Mouse (Mus musculus) stomach, embryonic 14.5 days (tissue): ENCODE data around the gene Sox5. TPM values are rescaled to one million over a fixed set of nuclear protein-coding genes. Genes with fewer than 3 reads are reported as not detected.

Experiments used
- ATAC-seq: fragments of 200-750 bp; cut with Nextera tagmentation; 2 replicates; pipeline ENCODE4 v1.8.0; 2017; ENCODE audit warnings: low read depth, moderate TSS enrichment; ENCODE audit not compliant: insufficient number of reproducible peaks, insufficient read depth, low FRiP score
- H3K27ac ChIP-seq: fragments of 300-500 bp; sonication (generic); 2 replicates; pipeline ENCODE4 v1.5.1; 2014; ENCODE audit warnings: mild to moderate bottlenecking, low read length, moderate library complexity, mixed read lengths
- H3K27me3 ChIP-seq: fragments of 300-500 bp; sonication (generic); 2 replicates; pipeline ENCODE4 v1.6.1; 2014; ENCODE audit warnings: low read length, control low read depth, mixed read lengths; ENCODE audit not compliant: control insufficient read depth, insufficient read depth
- H3K36me3 ChIP-seq: fragments of 300-500 bp; sonication (generic); 2 replicates; pipeline ENCODE4 v1.6.1; 2014; ENCODE audit warnings: mild to moderate bottlenecking, control low read depth, low read length, moderate library complexity, mixed read lengths; ENCODE audit not compliant: control insufficient read depth, insufficient read depth
- H3K4me1 ChIP-seq: fragments of 300-500 bp; sonication (generic); 2 replicates; pipeline ENCODE4 v1.6.1; 2014; ENCODE audit warnings: low read length, control low read depth, mixed read lengths; ENCODE audit not compliant: control insufficient read depth, insufficient read depth
- H3K4me2 ChIP-seq: fragments of 300-500 bp; sonication (generic); replicated peaks from 2 replicates; pipeline ENCODE4 v1.6.1; 2014; ENCODE audit warnings: low read depth, low read length, control low read depth
- H3K4me3 ChIP-seq: fragments of 300-500 bp; sonication (generic); 2 replicates; pipeline ENCODE4 v1.5.1; 2014; ENCODE audit warnings: low read depth, low read length, control low read depth
- H3K9ac ChIP-seq: fragments of 300-500 bp; sonication (generic); replicated peaks from 2 replicates; pipeline ENCODE4 v1.6.1; 2014; ENCODE audit warnings: low read depth, mild to moderate bottlenecking, control low read depth, low read length, moderate library complexity, mixed read lengths
- H3K9me3 ChIP-seq: fragments of 300-500 bp; sonication (generic); 2 replicates; pipeline ENCODE4 v1.6.1; 2016; ENCODE audit warnings: low read depth, low read length, control low read depth; ENCODE audit not compliant: control insufficient read depth
- WGBS: fragments of 180-500 bp; shearing (Covaris S2); extraction: QIAGEN DNeasy Blood & Tissue Kit; methylation state at CpG from one replicate; pipeline ENCODE4 v1.1.7; 2014; 5-methylcytosine and 5-hydroxymethylcytosine counted together
- polyA plus RNA-seq: library from polyadenylated mRNA; unstranded; fragments of >200 nt; fragmentation: Nextera tagmentation; extraction: Ambion mirVana; gene quantifications from 2 replicates; pipeline ENCODE4 v1.2.1, GENCODE M21; 2014

Sox5 gene
- polyA plus RNA-seq, 1 experiment from 2014 or later: 30.3 TPM

GRCm38 (mm10) chr6:144648124-144648591 is 133.6 kb downstream of the Sox5 start:
- WGBS: 12% methylated on average over 4 of the region's 4 CpGs
- Histone ChIP-seq H3K4me1 (peaks cover 8% of the 10 kb centered on the region; the same call in 1 of the 2 replicates), H3K27me3 (no peaks in the 10 kb centered on the region), H3K4me2 (no peak overlapping the region), H3K27ac (no peak overlapping the region), H3K9ac (no peak overlapping the region), H3K4me3 (no peak overlapping the region), H3K36me3 (no peaks in the 10 kb centered on the region), H3K9me3 (no peaks in the 10 kb centered on the region)
- no peak for ATAC-seq

- no peaks in the 10 kb centered on the region for H3K36me3 ChIP-seq
- H3K4me3 ChIP-seq: no peak overlapping the region
- ATAC-seq: no peak
- H3K9me3 ChIP-seq: no peaks in the 10 kb centered on the region
- H3K9ac ChIP-seq: no peak overlapping the region
- 84% methylated on average over 3 of the region's 3 CpGs for WGBS
- no peak overlapping the region for H3K27ac ChIP-seq
- H3K4me2 ChIP-seq: no peak overlapping the region
- H3K27me3 ChIP-seq: no peaks in the 10 kb centered on the region
- H3K4me1 ChIP-seq: peaks cover 10% of the 10 kb centered on the region; the same call in 1 of the 2 replicates
Measured at GRCm38 (mm10) chr6:144646331-144646730, 135.4 kb downstream of the Sox5 start.

- Histone ChIP-seq H3K9ac (no peak overlapping the region), H3K4me2 (no peak overlapping the region), H3K4me1 (peaks cover 10% of the 10 kb centered on the region; the same call in 1 of the 2 replicates), H3K36me3 (no peaks in the 10 kb centered on the region), H3K27ac (no peak overlapping the region), H3K9me3 (no peaks in the 10 kb centered on the region), H3K27me3 (no peaks in the 10 kb centered on the region), H3K4me3 (no peak overlapping the region)
- no peak for ATAC-seq
- 86% methylated on average over 4 of the region's 4 CpGs for WGBS
Measured at GRCm38 (mm10) chr6:144645796-144646195, 136.0 kb downstream of the Sox5 start.

GRCm38 (mm10) chr6:144644711-144645110 is 137.1 kb downstream of the Sox5 start:
- H3K9ac ChIP-seq: no peak overlapping the region
- ATAC-seq: no peak
- no peak overlapping the region for H3K27ac ChIP-seq
- no peak overlapping the region for H3K4me2 ChIP-seq
- 69% methylated on average over 4 of the region's 4 CpGs for WGBS
- H3K9me3 ChIP-seq: no peaks in the 10 kb centered on the region
- H3K27me3 ChIP-seq: no peaks in the 10 kb centered on the region
- no peaks in the 10 kb centered on the region for H3K36me3 ChIP-seq
- peaks cover 10% of the 10 kb centered on the region; the same call in 1 of the 2 replicates for H3K4me1 ChIP-seq
- no peak overlapping the region for H3K4me3 ChIP-seq

- H3K27me3 ChIP-seq: no peaks in the 10 kb centered on the region
- no peak overlapping the region for H3K4me2 ChIP-seq
- H3K9ac ChIP-seq: no peak overlapping the region
- no peak overlapping the region for H3K27ac ChIP-seq
- peaks cover 10% of the 10 kb centered on the region; the same call in 1 of the 2 replicates for H3K4me1 ChIP-seq
- H3K4me3 ChIP-seq: no peak overlapping the region
- no peaks in the 10 kb centered on the region for H3K36me3 ChIP-seq
- no peaks in the 10 kb centered on the region for H3K9me3 ChIP-seq
- ATAC-seq: no peak
- WGBS: 58% methylated on average over 5 of the region's 5 CpGs
Measured at GRCm38 (mm10) chr6:144643601-144644000, 138.2 kb downstream of the Sox5 start.

GRCm38 (mm10) chr6:144641888-144642287 is 139.9 kb downstream of the Sox5 start:
- Histone ChIP-seq H3K4me2 (no peak overlapping the region), H3K9me3 (no peaks in the 10 kb centered on the region), H3K27ac (no peak overlapping the region), H3K9ac (no peak overlapping the region), H3K36me3 (no peaks in the 10 kb centered on the region), H3K4me1 (peaks cover 2% of the 10 kb centered on the region; the same call in 1 of the 2 replicates), H3K27me3 (no peaks in the 10 kb centered on the region), H3K4me3 (no peak overlapping the region)
- no peak for ATAC-seq
- 62% methylated on average over 5 of the region's 5 CpGs for WGBS

GRCm38 (mm10) chr6:144640591-144640990 is 141.2 kb downstream of the Sox5 start:
- Histone ChIP-seq H3K9me3 (no peaks in the 10 kb centered on the region), H3K4me3 (no peak overlapping the region), H3K4me1 (peaks cover 2% of the 10 kb centered on the region; the same call in 1 of the 2 replicates), H3K27ac (no peak overlapping the region), H3K4me2 (no peak overlapping the region), H3K9ac (no peak overlapping the region), H3K27me3 (no peaks in the 10 kb centered on the region), H3K36me3 (no peaks in the 10 kb centered on the region)
- 84% methylated on average over 3 of the region's 3 CpGs for WGBS
- no peak for ATAC-seq

- ATAC-seq: no peak
- Histone ChIP-seq H3K27me3 (no peaks in the 10 kb centered on the region), H3K27ac (no peak overlapping the region), H3K4me2 (no peak overlapping the region), H3K9me3 (no peaks in the 10 kb centered on the region), H3K4me3 (no peak overlapping the region), H3K9ac (no peak overlapping the region), H3K36me3 (no peaks in the 10 kb centered on the region), H3K4me1 (peaks cover 2% of the 10 kb centered on the region; the same call in 1 of the 2 replicates)
- WGBS: 79% methylated on average over 5 of the region's 5 CpGs
Measured at GRCm38 (mm10) chr6:144638547-144638946, 143.2 kb downstream of the Sox5 start.

GRCm38 (mm10) chr6:144627539-144628115 is 154.2 kb downstream of the Sox5 start:
- Histone ChIP-seq H3K4me2 (no peak overlapping the region), H3K9ac (no peak overlapping the region), H3K27me3 (no peaks in the 10 kb centered on the region), H3K9me3 (no peaks in the 10 kb centered on the region), H3K36me3 (no peaks in the 10 kb centered on the region), H3K4me1 (no peaks in the 10 kb centered on the region), H3K4me3 (no peak overlapping the region), H3K27ac (no peak overlapping the region)
- WGBS: 82% methylated on average over 7 of the region's 7 CpGs
- no peak for ATAC-seq
